ENCODE assay signal across 8 mouse cellular contexts in the genomic region with DNA sequence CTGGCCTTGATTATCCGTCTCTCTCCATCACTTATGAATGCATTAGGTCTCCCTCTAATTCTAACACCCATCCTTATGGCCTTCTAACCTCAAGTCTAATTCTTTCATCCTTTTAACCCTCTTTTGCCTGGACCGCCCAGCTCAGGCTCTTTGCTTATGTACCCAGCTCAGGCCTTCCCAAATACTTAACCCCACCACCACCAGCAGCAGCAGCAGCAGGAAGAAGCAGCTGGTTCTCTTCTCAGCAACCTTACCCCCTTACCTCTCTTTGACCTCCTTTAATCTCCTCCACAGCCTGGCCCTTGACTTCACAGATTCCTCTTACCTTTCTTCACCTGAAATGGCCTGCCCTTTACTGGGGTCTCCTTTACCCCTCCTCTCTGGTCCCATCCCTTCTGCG.
DNase-seq lines count a peak whose midpoint lies in the region; ATAC-seq and TF ChIP-seq lines count a peak whose summit lies in the region.

No protein-coding gene starts in this region.

- TF ChIP-seq CTCF in liver, adult 2 months (IDR thresholded peaks at IDR 0.05; ENCODE audit: low read depth, low read length), result no peak

- H3K4me3 ChIP-seq in liver, adult 2 months (ENCODE audit: insufficient read depth, low read depth, low read length), result peak overlapping the region; percentile 70
- peak overlapping the region; percentile 90 for H3K4me3 ChIP-seq in brown adipose tissue, adult 24 weeks (ENCODE audit: insufficient read depth, low read depth, low read length)
- H3K4me3 ChIP-seq in hindbrain, embryonic 15.5 days, result peak overlapping the region; percentile 40

- no peak for ATAC-seq in hindbrain, embryonic 15.5 days (ENCODE audit: low FRiP score, low read depth)

- peaks cover 10% of the 10 kb centered on the region for H3K4me1 ChIP-seq in liver, adult 2 months (ENCODE audit: control insufficient read depth, insufficient read depth, low read length)
- H3K4me1 ChIP-seq in brown adipose tissue, adult 24 weeks (ENCODE audit: control insufficient read depth, insufficient read depth, insufficient read length, low read length), result no peaks in the 10 kb centered on the region
- peaks cover 44% of the 10 kb centered on the region for H3K4me1 ChIP-seq in hindbrain, embryonic 15.5 days (replicated peaks)

- H3K27ac ChIP-seq in liver, adult 2 months (replicated peaks; ENCODE audit: insufficient read depth, low read depth, low read length), result peak overlapping the region; percentile 100
- peak overlapping the region; percentile 97 for H3K27ac ChIP-seq in brown adipose tissue, adult 24 weeks (replicated peaks; ENCODE audit: low read depth, low read length)
- H3K27ac ChIP-seq in hindbrain, embryonic 15.5 days (replicated peaks), result no peak overlapping the region

- no peaks in the 10 kb centered on the region for H3K36me3 ChIP-seq in liver, adult 2 months (ENCODE audit: control insufficient read depth, insufficient read depth, low read length)
- no peaks in the 10 kb centered on the region for H3K36me3 ChIP-seq in hindbrain, embryonic 15.5 days

- no peaks in the 10 kb centered on the region for H3K9me3 ChIP-seq in hindbrain, embryonic 15.5 days

- H3K4me2 ChIP-seq in hindbrain, embryonic 15.5 days, result peak overlapping the region; percentile 72

- peaks cover 21% of the 10 kb centered on the region; the same call in 1 of the 2 replicates for H3K79me2 ChIP-seq in liver, adult 2 months (ENCODE audit: control insufficient read depth, insufficient read depth, low read length)

- DNase-seq in liver, adult 2 months (ENCODE audit: extremely low read depth, low read depth, low spot score), result no peak
- DNase-seq in liver, result no peak
- DNase-seq in naive thymus-derived CD4-positive, alpha-beta T cell, adult 2 months (ENCODE audit: low read depth), result peak; percentile 37
- no peak for DNase-seq in natural killer cell, adult 2 months (ENCODE audit: low spot score in 2 of 2)
- no peak for DNase-seq in left cerebral cortex, adult 8-10 months (ENCODE audit: low spot score in 2 of 2)
- DNase-seq in right cerebral cortex, postnatal 14 days, result no peak

- TF ChIP-seq POLR2A in liver, adult 2 months (IDR thresholded peaks at IDR 0.05; ENCODE audit: extremely low read depth, insufficient read depth, low read length), result no peak

- 42% methylated on average over 3 of the region's 3 CpGs for WGBS in liver, adult 2 months
- 38% methylated on average over 3 of the region's 3 CpGs for WGBS in hindbrain, embryonic 15.5 days

- no peaks in the 10 kb centered on the region for H3K27me3 ChIP-seq in liver, adult 2 months (ENCODE audit: control insufficient read depth, insufficient read depth, low read length)
- peaks cover 24% of the 10 kb centered on the region for H3K27me3 ChIP-seq in hindbrain, embryonic 15.5 days

- H3K9ac ChIP-seq in liver, adult 2 months (ENCODE audit: low read depth, low read length), result peak overlapping the region; percentile 99
- H3K9ac ChIP-seq in hindbrain, embryonic 15.5 days, result 0 out of 2 replicates have a peak overlapping the region, but pooled peaks have one; percentile 24

Comparison
In these comparisons a context has a peak if more than half of its experiments do, and no peak if none do; other contexts are left out.
1. H3K4me3 ChIP-seq: peak in every context shown above with its lines; median percentile 90 in brown adipose tissue, adult 24 weeks; 70 in liver, adult 2 months; 40 in hindbrain, embryonic 15.5 days.